Mouse (Mus musculus): ENCODE data around the gene B3gntl1.
"Not testable (repeated sequence)": the region's sequence is repeated elsewhere in the genome, so short reads cannot be mapped to it uniquely, and the experiment has no call there.

Gene B3gntl1

DNA sequence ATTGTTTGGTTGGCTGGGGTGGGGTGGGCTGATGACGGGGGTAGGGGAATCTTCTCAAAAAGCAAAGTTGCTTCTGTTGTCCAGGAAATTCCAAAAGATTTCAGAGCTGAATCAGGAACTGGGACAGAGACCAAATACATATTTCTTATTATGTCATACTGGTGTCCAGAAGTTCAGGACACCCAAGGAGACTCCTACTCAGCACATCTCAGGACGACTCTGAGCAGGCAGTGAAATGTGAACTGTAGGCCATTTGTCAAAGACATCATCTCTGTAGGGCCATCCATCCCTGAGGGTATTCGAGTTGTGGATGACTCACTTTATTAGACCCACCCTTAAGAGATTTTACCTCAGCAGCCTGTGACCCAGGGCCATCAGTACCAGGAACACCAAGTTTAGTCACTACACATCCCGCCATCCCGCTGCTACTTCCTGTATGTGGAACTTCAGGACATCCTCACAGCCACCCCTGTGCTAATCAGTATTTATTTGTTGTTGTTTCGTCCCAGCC is 12.6 kb upstream of the B3gntl1 start:
- no peak for DNase-seq (ENCODE audit: low read depth, low spot score)

- no peak for DNase-seq (ENCODE audit: low read depth, low spot score)
Measured at GRCm38 (mm10) chr11:121683243-121683642, 10.3 kb upstream of the B3gntl1 start.

GRCm38 (mm10) chr11:121680750-121681149 is 7.8 kb upstream of the B3gntl1 start:
- DNase-seq (ENCODE audit: low read depth, low spot score) = peak; percentile 25

DNA sequence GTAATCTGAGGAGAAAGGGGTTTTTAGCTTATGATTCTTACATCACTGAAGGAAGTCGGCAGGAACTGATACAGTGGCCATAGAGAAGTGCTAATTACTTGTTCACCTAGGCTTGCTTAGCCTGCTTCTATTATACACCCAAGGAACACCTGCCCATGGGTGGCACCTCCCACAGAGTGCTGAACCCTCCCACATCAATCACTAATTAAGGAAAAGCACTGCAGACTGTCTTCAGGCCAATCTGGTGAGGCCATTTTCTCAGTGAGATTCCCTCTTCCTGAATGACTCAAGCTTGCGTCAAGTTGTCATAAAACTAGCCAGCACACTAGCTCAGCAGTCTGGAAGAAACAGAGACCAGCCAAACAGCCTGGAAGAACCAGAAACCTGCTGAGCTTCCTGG is 6.6 kb upstream of the B3gntl1 start:
- DNase-seq (ENCODE audit: low read depth, low spot score) = no peak

GRCm38 (mm10) chr11:121676836-121677235 is 3.9 kb upstream of the B3gntl1 start:
- DNase-seq (ENCODE audit: low read depth, low spot score) = no peak

DNA sequence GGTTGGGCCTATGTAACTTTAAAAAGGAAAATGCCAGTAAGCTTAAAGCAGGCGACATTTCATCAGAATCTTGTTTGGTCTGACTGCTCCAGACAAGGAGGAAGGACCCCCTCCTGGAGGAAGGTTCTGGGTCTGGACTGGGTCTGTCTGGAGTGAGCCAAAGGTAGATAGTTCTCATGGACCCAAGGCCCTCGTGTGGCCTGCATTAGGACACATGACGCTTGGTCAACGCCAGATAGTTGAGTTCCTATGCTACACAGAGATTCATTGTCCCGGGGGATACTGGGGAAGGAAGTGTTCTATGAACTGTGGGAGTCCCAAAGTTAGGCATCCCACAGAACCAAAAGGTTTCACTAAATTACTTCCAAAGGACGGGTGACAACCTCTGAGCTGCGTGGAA is 676 bp upstream of the B3gntl1 start:
- no peak for DNase-seq (ENCODE audit: low read depth, low spot score)

DNA sequence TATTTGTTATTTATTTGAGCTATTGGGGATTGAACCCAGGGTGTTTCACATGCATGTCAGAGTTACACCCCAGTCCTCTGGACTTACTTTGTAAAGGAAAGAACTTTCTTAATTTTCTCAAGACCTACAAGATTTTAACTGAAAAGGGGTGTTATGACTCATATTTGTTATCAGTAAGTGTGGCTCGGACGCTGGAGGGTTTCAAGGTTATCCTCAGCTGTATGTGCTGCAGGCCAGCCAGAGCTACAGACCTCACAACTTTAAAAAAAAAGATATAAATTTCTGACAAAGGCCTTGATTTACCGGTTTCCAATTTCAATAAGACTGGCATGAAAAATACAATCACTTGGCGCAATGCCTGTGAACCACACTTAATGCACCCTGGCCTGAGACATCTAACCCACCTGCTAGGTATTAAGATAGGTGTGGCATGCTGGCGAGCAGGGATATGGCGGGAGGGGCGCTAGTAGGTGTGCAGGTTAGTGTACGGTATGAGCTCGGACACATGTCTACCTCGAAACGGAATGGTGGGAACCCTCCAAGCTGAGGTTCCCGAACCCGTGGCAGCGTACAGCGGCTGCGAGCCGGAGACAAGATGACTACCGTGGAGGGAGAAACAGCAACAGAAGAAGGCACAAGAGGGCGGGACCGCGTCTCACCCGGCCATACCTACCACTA is 502 bp downstream of the B3gntl1 start:
- DNase-seq (ENCODE audit: low read depth, low spot score) = no peak

GRCm38 (mm10) chr11:121670926-121671325 is 2.0 kb downstream of the B3gntl1 start:
- no peak for DNase-seq (ENCODE audit: low read depth, low spot score)

GRCm38 (mm10) chr11:121668776-121669175 is 4.2 kb downstream of the B3gntl1 start:
- DNase-seq (ENCODE audit: low read depth, low spot score) = no peak

GRCm38 (mm10) chr11:121667541-121667940 is 5.4 kb downstream of the B3gntl1 start:
- no peak for DNase-seq (ENCODE audit: low read depth, low spot score)

- no peak for DNase-seq (ENCODE audit: low read depth, low spot score)
Measured at GRCm38 (mm10) chr11:121661116-121661515, 11.8 kb downstream of the B3gntl1 start.

- DNase-seq (ENCODE audit: low read depth, low spot score) = not testable (repeated sequence)
Measured at GRCm38 (mm10) chr11:121660604-121661003, 12.3 kb downstream of the B3gntl1 start.

- DNase-seq (ENCODE audit: low read depth, low spot score) = no peak
Measured at GRCm38 (mm10) chr11:121658151-121658550, 14.8 kb downstream of the B3gntl1 start.

DNA sequence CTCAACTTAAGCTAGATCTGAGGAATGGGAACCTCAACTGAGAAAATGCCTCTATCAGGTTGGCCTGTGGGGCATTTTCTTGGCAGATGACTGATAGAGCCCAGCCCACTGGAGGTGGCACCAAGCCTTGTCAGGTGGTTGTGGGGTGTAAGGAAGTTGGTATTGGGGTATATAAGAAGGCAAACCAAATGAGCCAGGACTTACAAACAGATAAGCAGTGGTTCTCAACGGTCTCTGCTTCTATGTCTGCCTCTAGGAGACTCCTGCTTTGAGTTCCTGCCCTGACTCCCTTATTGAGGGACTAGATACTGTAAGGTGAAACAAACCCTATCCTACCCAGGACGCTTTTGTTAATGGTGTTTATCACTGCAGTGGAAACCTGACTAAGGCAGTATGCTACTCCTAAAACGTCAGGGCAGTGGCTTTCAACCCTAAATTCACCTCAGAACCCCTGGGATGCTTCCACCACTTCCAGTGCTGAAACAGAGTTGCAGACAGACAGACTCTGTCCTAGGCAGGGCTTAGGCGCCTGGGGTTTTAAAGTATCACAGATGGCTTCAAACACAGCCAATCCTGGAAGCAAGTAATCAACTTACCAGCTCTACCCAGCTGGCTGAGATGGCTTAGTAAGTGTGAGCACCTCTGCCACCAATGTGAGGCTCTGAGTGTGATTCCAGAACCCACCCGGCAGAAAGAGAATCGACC is 17.0 kb downstream of the B3gntl1 start:
- no peak for DNase-seq (ENCODE audit: low read depth, low spot score)

DNA sequence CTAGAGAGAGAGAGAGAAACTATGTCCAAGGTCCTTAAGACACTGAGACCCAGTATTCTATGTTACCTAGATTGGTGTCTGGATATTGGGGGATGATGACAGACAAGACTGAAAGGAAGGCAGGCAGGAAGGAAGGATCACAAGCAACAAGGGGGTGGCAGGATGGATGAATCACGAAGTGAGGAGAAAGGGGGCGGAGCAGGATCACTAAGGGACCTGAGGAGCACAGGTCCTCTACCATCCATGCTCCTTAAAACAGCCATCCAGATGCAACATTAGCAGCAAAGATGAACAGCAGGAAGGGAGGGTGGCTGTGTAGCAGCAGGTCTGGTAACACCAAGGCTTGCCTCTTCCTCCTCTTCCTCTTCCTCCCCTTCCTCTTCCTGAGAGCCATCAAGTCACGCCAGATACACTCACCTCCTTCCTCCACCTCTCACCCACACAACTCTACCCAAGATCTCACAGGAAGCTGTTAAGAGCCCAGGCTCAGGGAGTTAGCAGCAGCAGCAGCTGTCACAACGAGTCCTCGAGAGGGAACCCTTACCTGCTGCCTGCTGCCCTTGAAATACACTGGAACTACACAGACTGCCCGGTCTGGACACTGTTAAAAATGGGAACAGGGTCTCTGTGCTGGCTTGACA is 17.7 kb downstream of the B3gntl1 start:
- DNase-seq (ENCODE audit: low read depth, low spot score) = peak; percentile 54

DNA sequence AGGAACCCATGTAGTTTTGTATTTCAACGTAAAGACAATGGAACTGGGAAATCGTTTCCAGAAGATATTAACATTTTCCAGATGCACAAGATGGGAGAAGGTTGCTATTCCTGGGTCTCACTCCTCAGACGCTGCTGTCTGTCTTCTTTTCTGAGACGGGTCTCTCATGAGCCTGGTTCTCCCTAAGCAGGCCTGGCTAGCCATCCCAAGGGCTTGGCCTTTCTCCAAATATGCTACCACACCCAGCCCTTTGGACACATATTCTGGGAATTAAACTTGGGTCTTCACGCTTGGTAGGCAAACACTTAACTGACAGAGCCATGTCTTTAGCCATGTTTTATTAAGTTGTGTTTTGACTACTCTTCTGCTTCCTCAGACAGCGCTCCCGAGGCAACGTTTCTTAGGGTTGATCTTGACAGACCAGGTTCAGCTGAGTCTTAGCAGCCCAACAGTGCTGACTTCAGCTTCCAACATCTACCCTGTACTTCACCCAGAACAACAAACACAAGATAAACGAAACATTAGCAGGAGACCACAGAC is 18.5 kb downstream of the B3gntl1 start:
- DNase-seq (ENCODE audit: low read depth, low spot score) = no peak

DNA sequence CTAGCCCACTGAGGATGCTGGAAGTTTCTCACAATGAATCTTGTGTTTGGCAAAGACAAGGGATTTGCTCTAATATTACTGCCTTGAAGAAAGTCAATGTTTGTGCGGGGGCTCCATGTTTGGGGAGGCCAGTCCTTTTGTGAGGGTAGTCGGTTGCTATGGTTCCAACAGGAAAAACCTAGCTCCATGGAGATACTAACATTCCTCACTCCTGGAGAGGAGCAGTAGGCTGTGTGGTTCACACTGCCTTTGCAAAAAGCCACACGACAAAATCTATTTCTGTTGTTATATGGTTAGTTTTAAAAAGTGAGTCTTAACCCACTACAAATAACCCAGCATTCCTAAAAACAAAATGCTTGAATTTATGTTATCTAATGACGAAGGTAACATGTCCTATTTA is 19.3 kb downstream of the B3gntl1 start:
- no peak for DNase-seq (ENCODE audit: low read depth, low spot score)

DNA sequence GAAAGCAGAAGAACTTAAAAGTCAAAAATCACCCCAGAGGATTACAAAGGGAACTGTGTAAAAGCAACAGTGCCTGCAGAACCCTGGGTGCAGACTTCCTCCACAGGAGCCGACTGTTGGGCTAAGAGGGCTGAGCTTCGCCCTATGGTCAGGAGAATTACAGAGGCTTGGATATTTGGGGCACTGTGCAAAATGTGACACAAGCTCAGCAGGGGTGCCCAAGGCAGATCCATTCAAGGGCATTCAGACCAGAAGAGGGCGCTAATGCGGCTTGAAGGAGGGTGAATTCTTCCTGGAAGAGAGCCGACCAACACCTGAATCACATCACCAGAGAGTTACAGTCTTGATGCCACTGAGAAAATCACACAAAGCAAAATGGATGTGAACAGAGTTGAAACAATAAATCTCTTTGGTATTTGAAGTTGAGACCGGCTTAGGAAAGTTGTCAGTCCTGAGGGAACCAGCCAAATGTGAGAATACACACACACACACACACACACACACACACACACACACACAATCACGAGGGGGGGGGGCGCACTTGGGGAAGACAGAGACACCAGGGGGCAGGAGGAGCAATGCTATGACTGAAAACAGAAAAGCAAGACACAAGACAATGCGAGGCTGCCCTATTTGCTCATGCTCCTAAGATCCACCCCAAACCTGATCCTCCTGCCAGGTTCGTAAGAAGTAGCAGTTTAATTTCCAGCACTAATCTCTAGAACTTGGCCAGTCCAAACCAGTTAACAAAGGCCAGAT is 20.2 kb downstream of the B3gntl1 start:
- peak; percentile 71 for DNase-seq (ENCODE audit: low read depth, low spot score)

GRCm38 (mm10) chr11:121651983-121652382 is 21.0 kb downstream of the B3gntl1 start:
- DNase-seq (ENCODE audit: low read depth, low spot score) = no peak

DNA sequence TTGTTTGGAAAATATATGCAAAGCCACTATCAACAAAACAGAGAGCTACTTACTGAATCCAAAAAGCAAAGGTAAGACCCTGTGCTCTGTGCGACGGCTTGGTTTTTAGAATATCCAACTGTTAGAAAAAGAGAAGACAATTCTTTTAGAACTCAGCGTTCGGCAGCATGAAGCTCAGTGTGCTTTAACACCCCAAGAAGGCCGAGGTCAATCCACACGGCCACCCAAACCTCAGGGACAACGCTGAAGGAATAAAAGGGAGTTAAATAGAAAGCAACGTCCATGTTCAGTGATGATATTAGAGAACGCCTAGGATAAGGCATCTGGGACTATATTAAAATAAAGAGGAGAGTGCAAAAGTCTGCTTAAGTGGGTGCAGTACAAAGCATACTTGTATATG is 21.4 kb downstream of the B3gntl1 start:
- DNase-seq (ENCODE audit: low read depth, low spot score) = no peak

DNA sequence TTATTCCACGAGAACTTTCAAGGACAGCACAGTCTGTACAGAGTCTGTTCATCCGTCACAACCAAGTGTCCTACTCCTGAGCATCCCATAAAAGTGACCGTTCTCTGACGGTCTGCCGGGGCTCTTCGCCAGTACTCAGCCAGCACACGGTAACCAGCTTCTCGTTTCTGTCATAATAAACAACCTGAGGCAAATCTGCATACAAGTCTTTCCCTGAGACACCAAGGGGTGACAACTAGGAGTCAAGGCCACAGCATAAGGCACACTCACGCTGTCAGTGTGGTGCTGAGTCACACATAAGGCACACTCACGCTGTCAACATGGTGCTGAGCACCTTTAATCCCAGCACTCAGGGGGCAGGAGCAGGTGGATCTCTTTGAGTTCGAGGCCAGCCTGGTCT is 22.3 kb downstream of the B3gntl1 start:
- no peak for DNase-seq (ENCODE audit: low read depth, low spot score)

DNA sequence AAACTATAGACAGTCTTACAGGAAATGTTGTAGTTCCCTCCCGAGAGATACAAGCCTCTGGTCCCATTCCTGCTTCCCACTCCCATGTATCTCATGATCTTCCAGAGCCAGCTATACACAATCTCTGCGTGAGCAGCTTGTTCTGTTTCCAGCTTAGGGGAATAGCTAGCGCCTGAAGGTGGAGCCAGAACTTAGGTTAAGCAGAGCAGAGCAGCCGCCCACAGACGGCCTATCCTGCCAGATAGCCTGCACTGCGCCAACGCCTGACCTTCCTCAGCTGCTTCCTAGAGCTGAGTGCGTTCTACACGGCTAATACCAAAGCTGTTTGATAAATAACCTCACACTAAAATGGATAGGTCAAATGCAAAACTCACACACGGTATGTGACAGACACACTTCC is 23.1 kb downstream of the B3gntl1 start:
- DNase-seq (ENCODE audit: low read depth, low spot score) = no peak
